Mouse (Mus musculus) hindbrain, embryonic 11.5 days (tissue): ENCODE measurements at regions not wholly inside any gene's neighbourhood (a gene's known extent, or its start where the extent isn't known, plus 50 kb on each side); places are given as distances from the start of the nearest gene placed in this dataset.

Experiments
- ATAC-seq: fragments of 200-750 bp; cut with Nextera tagmentation; 2 replicates; pipeline ENCODE4 v1.8.0; 2017; ENCODE audit warnings: mild to moderate bottlenecking, moderate TSS enrichment, moderate library complexity; ENCODE audit not compliant: low FRiP score
- DNase-seq: peaks from one replicate; pipeline ENCODE4 v3.0.0-alpha.2; 2015; ENCODE audit warnings: low spot score
- H3K27ac ChIP-seq: fragments of 300-500 bp; sonication (generic); 2 replicates; pipeline ENCODE4 v1.5.1; 2014; ENCODE audit warnings: mild to moderate bottlenecking, low read depth, low read length
- H3K27me3 ChIP-seq: fragments of 300-500 bp; sonication (generic); 2 replicates; pipeline ENCODE4 v1.6.1; 2014; ENCODE audit warnings: mild to moderate bottlenecking, low read length, moderate library complexity, mixed read lengths; ENCODE audit not compliant: control insufficient read depth, insufficient read depth
- H3K36me3 ChIP-seq: fragments of 300-500 bp; sonication (generic); 2 replicates; pipeline ENCODE4 v1.6.1; 2014; ENCODE audit warnings: mild to moderate bottlenecking, low read length, moderate library complexity, mixed read lengths; ENCODE audit not compliant: control insufficient read depth, insufficient read depth
- H3K4me1 ChIP-seq: fragments of 300-500 bp; sonication (generic); replicated peaks from 2 replicates; pipeline ENCODE4 v1.6.1; 2014; ENCODE audit warnings: low read length, mixed read lengths; ENCODE audit not compliant: control insufficient read depth, insufficient read depth
- H3K4me2 ChIP-seq: fragments of 300-500 bp; sonication (generic); replicated peaks from 2 replicates; pipeline ENCODE4 v1.6.1; 2014; ENCODE audit warnings: mild to moderate bottlenecking, low read depth, low read length
- H3K4me3 ChIP-seq: fragments of 300-500 bp; sonication (generic); 2 replicates; pipeline ENCODE4 v1.5.1; 2014; ENCODE audit warnings: low read depth, low read length
- H3K9ac ChIP-seq: fragments of 300-500 bp; sonication (generic); 2 replicates; pipeline ENCODE4 v1.6.1; 2014; ENCODE audit warnings: low read depth, low read length
- H3K9me3 ChIP-seq: fragments of 300-500 bp; sonication (generic); 2 replicates; pipeline ENCODE4 v1.6.1; 2016; ENCODE audit warnings: low read length; ENCODE audit not compliant: control insufficient read depth
- WGBS: fragments of 180-500 bp; shearing (Covaris S2); extraction: QIAGEN DNeasy Blood & Tissue Kit; methylation state at CpG from one replicate; pipeline ENCODE4 v1.1.7; 2014; 5-methylcytosine and 5-hydroxymethylcytosine counted together

DNA sequence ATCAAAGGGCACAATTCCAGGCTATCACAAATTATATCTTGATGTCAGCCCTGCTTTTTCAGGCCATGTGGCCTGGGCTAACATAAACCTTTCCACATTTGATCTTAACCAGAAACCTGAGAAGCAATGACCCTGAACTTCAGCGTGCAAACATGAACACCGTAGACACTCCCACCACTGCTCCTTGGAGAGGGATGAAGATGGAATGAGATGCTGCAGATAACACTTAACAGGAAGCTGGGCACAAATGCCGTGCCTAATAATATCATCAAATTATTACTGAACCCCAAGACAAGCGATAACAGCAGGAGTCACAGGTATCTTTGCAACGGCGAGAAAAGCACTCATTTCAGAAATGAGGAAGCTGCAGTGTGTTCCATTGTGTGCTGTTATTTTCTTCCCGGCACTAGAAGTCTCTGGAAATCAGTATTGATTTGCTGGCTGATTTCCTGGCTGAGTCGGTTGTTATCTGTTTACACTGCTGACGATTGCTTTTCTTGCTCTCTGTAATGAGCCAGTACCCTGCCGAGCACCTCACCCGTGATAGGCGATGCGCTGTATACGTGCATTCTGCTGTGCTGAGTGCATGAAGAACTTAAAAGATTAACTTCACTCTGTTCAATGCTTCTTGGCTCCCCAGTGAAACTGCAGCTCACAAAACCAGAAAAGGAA is 91.0 kb downstream of the Gm21962 start:
- ATAC-seq (no peak), DNase-seq (no peak)
- H3K9me3 ChIP-seq: no peaks in the 10 kb centered on the region
- H3K36me3 ChIP-seq: no peaks in the 10 kb centered on the region
- no peak overlapping the region for H3K9ac ChIP-seq
- H3K4me1 ChIP-seq: no peaks in the 10 kb centered on the region
- H3K4me2 ChIP-seq: no peak overlapping the region
- WGBS: 75% methylated on average over 14 of the region's 14 CpGs
- no peaks in the 10 kb centered on the region for H3K27me3 ChIP-seq
- H3K27ac ChIP-seq: no peak overlapping the region
- no peak overlapping the region for H3K4me3 ChIP-seq

GRCm38 (mm10) chr3:137763406-137763805 is 92.1 kb downstream of the Gm21962 start:
- H3K4me1 ChIP-seq: no peaks in the 10 kb centered on the region
- H3K9ac ChIP-seq: no peak overlapping the region
- H3K27ac ChIP-seq: no peak overlapping the region
- no peaks in the 10 kb centered on the region for H3K27me3 ChIP-seq
- no peak overlapping the region for H3K4me2 ChIP-seq
- H3K36me3 ChIP-seq: no peaks in the 10 kb centered on the region
- 88% methylated on average over 5 of the region's 5 CpGs for WGBS
- ATAC-seq (no peak), DNase-seq (no peak)
- no peaks in the 10 kb centered on the region for H3K9me3 ChIP-seq
- H3K4me3 ChIP-seq: no peak overlapping the region

GRCm38 (mm10) chr3:137768627-137769026 is 95.7 kb upstream of the H2afz start:
- 81% methylated on average over 4 of the region's 4 CpGs for whole genome bisulfite sequencing
- ATAC-seq: no peak
- H3K36me3 ChIP-seq: no peaks in the 10 kb centered on the region
- H3K4me2 ChIP-seq: no peak overlapping the region
- no peak overlapping the region for H3K27ac ChIP-seq
- H3K27me3 ChIP-seq: no peaks in the 10 kb centered on the region
- H3K4me1 ChIP-seq: no peaks in the 10 kb centered on the region
- no peak overlapping the region for H3K4me3 ChIP-seq
- H3K9me3 ChIP-seq: no peaks in the 10 kb centered on the region
- no peak for DNase-seq
- no peak overlapping the region for H3K9ac ChIP-seq

- no peak overlapping the region for H3K27ac ChIP-seq
- H3K4me3 ChIP-seq: no peak overlapping the region
- H3K4me2 ChIP-seq: no peak overlapping the region
- no peaks in the 10 kb centered on the region for H3K9me3 ChIP-seq
- H3K27me3 ChIP-seq: no peaks in the 10 kb centered on the region
- H3K9ac ChIP-seq: no peak overlapping the region
- H3K4me1 ChIP-seq: no peaks in the 10 kb centered on the region
- DNase-seq (no peak), ATAC-seq (peak; percentile 68; the same call in 1 of the 2 replicates)
- 79% methylated on average over 6 of the region's 6 CpGs for WGBS
- H3K36me3 ChIP-seq: no peaks in the 10 kb centered on the region
Observed at GRCm38 (mm10) chr3:137775076-137775849, 89.0 kb upstream of the H2afz start.

GRCm38 (mm10) chr3:137778113-137778512 is 86.2 kb upstream of the H2afz start:
- Histone ChIP-seq H3K4me2 (no peak overlapping the region), H3K4me1 (no peaks in the 10 kb centered on the region), H3K9me3 (no peaks in the 10 kb centered on the region), H3K27me3 (no peaks in the 10 kb centered on the region), H3K9ac (no peak overlapping the region), H3K36me3 (no peaks in the 10 kb centered on the region), H3K4me3 (no peak overlapping the region), H3K27ac (no peak overlapping the region)
- 47% methylated on average over 7 of the region's 7 CpGs for whole genome bisulfite sequencing
- ATAC-seq (0 out of 2 replicates have a peak, but pooled peaks have one; percentile 12), DNase-seq (peak; percentile 63)

GRCm38 (mm10) chr3:137780029-137780428 is 84.3 kb upstream of the H2afz start:
- 6% methylated on average over 11 of the region's 11 CpGs for WGBS
- ATAC-seq (no peak), DNase-seq (peak; percentile 38)
- Histone ChIP-seq H3K4me3 (no peak overlapping the region), H3K27me3 (no peaks in the 10 kb centered on the region), H3K36me3 (no peaks in the 10 kb centered on the region), H3K4me1 (peaks cover 1% of the 10 kb centered on the region; the same call in 1 of the 2 replicates), H3K9ac (no peak overlapping the region), H3K9me3 (no peaks in the 10 kb centered on the region), H3K4me2 (no peak overlapping the region), H3K27ac (no peak overlapping the region)

DNA sequence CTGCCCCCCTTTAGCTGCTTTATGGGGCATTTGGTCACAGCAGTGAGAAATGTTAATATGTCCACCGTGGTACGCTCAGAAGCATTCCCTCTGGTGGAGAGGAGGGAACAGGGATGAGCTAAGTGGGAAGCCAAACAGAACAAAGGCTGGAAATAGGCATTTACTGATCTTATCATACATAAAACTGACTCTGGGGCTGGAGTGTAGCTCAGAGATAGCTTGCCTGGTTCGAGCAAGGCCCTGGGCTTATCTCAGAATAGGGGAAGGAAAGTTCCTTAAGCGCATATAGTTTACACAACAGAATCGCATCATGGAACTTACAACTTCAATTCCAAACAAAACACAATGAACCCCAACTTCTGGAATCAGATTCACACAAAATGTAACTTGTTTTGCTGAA is 81.5 kb upstream of the H2afz start:
- no peak overlapping the region for H3K27ac ChIP-seq
- H3K9me3 ChIP-seq: no peaks in the 10 kb centered on the region
- H3K4me1 ChIP-seq: peaks cover 4% of the 10 kb centered on the region; the same call in 1 of the 2 replicates
- DNase-seq: no peak
- no peak overlapping the region for H3K4me3 ChIP-seq
- no peaks in the 10 kb centered on the region for H3K36me3 ChIP-seq
- ATAC-seq: no peak
- H3K4me2 ChIP-seq: no peak overlapping the region
- WGBS: 88% methylated on average over 5 of the region's 5 CpGs
- no peak overlapping the region for H3K9ac ChIP-seq
- H3K27me3 ChIP-seq: no peaks in the 10 kb centered on the region

- Histone ChIP-seq H3K4me3 (no peak overlapping the region), H3K9me3 (no peaks in the 10 kb centered on the region), H3K27me3 (no peaks in the 10 kb centered on the region), H3K27ac (peak overlapping the region; percentile 56), H3K4me1 (peaks cover 4% of the 10 kb centered on the region; the same call in 1 of the 2 replicates), H3K4me2 (no peak overlapping the region), H3K36me3 (no peaks in the 10 kb centered on the region), H3K9ac (no peak overlapping the region)
- DNase-seq (peak; percentile 50), ATAC-seq (peak; percentile 83)
- 27% methylated on average over 7 of the region's 7 CpGs for WGBS
Observed at GRCm38 (mm10) chr3:137783937-137784911, 80.1 kb upstream of the H2afz start.
